ENCODE assay signal across 11 mouse cellular contexts in the genomic region with DNA sequence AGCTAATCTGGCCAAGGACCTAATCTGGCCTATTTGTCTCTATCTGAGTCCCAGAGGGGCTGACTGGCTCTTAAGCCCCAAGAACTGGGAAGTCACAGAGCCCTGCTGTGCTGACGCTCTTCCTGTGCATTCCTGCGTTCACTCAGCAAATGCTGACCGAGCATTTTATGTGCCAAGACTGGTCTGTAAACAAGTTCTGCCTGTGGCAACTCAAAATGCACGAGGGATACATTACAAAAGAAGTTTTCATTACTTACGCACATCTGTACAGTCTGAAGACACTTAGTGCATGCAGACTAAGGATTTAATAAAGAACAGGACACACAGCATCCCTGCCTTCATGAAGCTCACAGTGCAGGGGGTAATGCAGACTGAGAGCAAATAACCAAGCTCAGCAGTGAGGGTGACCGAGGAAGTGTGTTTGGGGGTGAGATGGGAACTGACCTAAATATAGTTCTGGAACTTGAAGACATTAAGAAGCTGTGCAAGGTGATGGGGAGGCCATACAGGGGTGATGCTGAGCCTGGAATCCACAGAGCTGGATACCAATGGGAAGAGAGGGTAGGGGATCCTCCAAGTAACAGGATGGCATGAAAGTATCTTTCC.
A peak's percentile ranks its signal among the peaks of the same experiment; 100 is the strongest.
DNase-seq lines count a peak whose midpoint lies in the region; ATAC-seq and TF ChIP-seq lines count a peak whose summit lies in the region.
"Had no signal": no experiment of that assay in that cellular context is flagged by ENCODE, and none has a peak within 500 bp of the region (broad histone marks: within the 10 kb centered on the region; RNA-seq: fewer than 3 reads in every experiment).

No protein-coding gene starts in this region.

- H3K9ac ChIP-seq in kidney, embryonic 15.5 days, result no peak overlapping the region
- H3K9ac ChIP-seq in stomach, embryonic 16.5 days (ENCODE audit: low read length), result no peak overlapping the region
- no peak overlapping the region for H3K9ac ChIP-seq in stomach, postnatal 0 days (ENCODE audit: low read length)
- H3K9ac ChIP-seq in hindbrain, embryonic 16.5 days (ENCODE audit: low read depth, low read length), result no peak overlapping the region
- H3K9ac ChIP-seq: heart, embryonic 15.5 days had no signal

- peak; percentile 30 for DNase-seq in adrenal gland, adult 2 months
- no peak for DNase-seq in adrenal gland, postnatal 4 days (ENCODE audit: low spot score in 2 of 2)
- peak; percentile 32 to 38 for DNase-seq in kidney, adult 8-10 months
- no peak for DNase-seq in stomach, postnatal 0 days (ENCODE audit: low spot score)
- no peak for DNase-seq in cerebellum, adult 8-10 months
- DNase-seq: cerebellum, adult 18-20 months had no signal

- H3K4me1 ChIP-seq in kidney, embryonic 15.5 days, result peaks cover 27% of the 10 kb centered on the region
- H3K4me1 ChIP-seq in stomach, embryonic 16.5 days (ENCODE audit: control insufficient read depth, insufficient read depth, low read length), result peaks cover 4% of the 10 kb centered on the region; the same call in 1 of the 2 replicates
- H3K4me1 ChIP-seq in stomach, postnatal 0 days (replicated peaks; ENCODE audit: control insufficient read depth, insufficient read depth), result no peaks in the 10 kb centered on the region
- peaks cover 2% of the 10 kb centered on the region; the same call in 1 of the 2 replicates for H3K4me1 ChIP-seq in hindbrain, embryonic 16.5 days (ENCODE audit: control insufficient read depth, insufficient read depth, low read depth, low read length)

- no peak overlapping the region for H3K4me2 ChIP-seq in kidney, embryonic 15.5 days
- no peak overlapping the region for H3K4me2 ChIP-seq in stomach, embryonic 16.5 days (ENCODE audit: low read depth, low read length)
- H3K4me2 ChIP-seq in stomach, postnatal 0 days (replicated peaks; ENCODE audit: low read depth), result no peak overlapping the region
- H3K4me2 ChIP-seq in hindbrain, embryonic 16.5 days (ENCODE audit: low read length), result no peak overlapping the region
- H3K4me2 ChIP-seq: heart, embryonic 15.5 days had no signal

- no peaks in the 10 kb centered on the region for H3K27me3 ChIP-seq in kidney, embryonic 15.5 days
- H3K27me3 ChIP-seq in stomach, embryonic 16.5 days (ENCODE audit: control insufficient read depth, insufficient read depth, low read length), result no peaks in the 10 kb centered on the region
- H3K27me3 ChIP-seq in stomach, postnatal 0 days (ENCODE audit: control insufficient read depth, insufficient read depth, low read length), result no peaks in the 10 kb centered on the region
- H3K27me3 ChIP-seq in hindbrain, embryonic 16.5 days (replicated peaks; ENCODE audit: control insufficient read depth, insufficient read depth, low read length), result no peaks in the 10 kb centered on the region
- H3K27me3 ChIP-seq: heart, embryonic 15.5 days had no signal

- H3K4me3 ChIP-seq in kidney, embryonic 15.5 days (replicated peaks), result no peak overlapping the region
- no peak overlapping the region for H3K4me3 ChIP-seq in stomach, embryonic 16.5 days (replicated peaks; ENCODE audit: low read length)
- H3K4me3 ChIP-seq in stomach, postnatal 0 days (ENCODE audit: low read depth, low read length), result no peak overlapping the region
- H3K4me3 ChIP-seq in hindbrain, embryonic 16.5 days (ENCODE audit: low read length), result no peak overlapping the region
- H3K4me3 ChIP-seq: erythroblast, embryonic 14.5 days; heart, embryonic 15.5 days had no signal

- no peaks in the 10 kb centered on the region for H3K9me3 ChIP-seq in kidney, embryonic 15.5 days (replicated peaks)
- H3K9me3 ChIP-seq in stomach, embryonic 16.5 days (replicated peaks; ENCODE audit: control insufficient read depth, low read length), result no peaks in the 10 kb centered on the region
- no peaks in the 10 kb centered on the region for H3K9me3 ChIP-seq in stomach, postnatal 0 days (ENCODE audit: control insufficient read depth, low read length)
- H3K9me3 ChIP-seq in hindbrain, embryonic 16.5 days (ENCODE audit: control insufficient read depth, low read length), result no peaks in the 10 kb centered on the region
- H3K9me3 ChIP-seq: heart, embryonic 15.5 days had no signal

- WGBS in kidney, embryonic 15.5 days, result 48% methylated on average over 6 of the region's 6 CpGs
- WGBS in stomach, embryonic 16.5 days, result 41% methylated on average over 6 of the region's 6 CpGs
- 42% methylated on average over 6 of the region's 6 CpGs for WGBS in stomach, postnatal 0 days
- WGBS in hindbrain, embryonic 16.5 days, result 61% methylated on average over 6 of the region's 6 CpGs

- no peak for TF ChIP-seq EP300 in stomach, postnatal 0 days (optimal IDR thresholded peaks at IDR 0.05)

- no peak for ATAC-seq in kidney, embryonic 15.5 days (replicated peaks; ENCODE audit: low FRiP score)
- ATAC-seq in stomach, embryonic 16.5 days (ENCODE audit: insufficient read depth, low FRiP score), result peak; percentile 44; the same call in 1 of the 2 replicates
- no peak; the same call in 1 of the 2 replicates for ATAC-seq in stomach, postnatal 0 days (ENCODE audit: low FRiP score, low TSS enrichment)
- no peak for ATAC-seq in hindbrain, embryonic 16.5 days

- H3K36me3 ChIP-seq in kidney, embryonic 15.5 days, result no peaks in the 10 kb centered on the region
- H3K36me3 ChIP-seq in stomach, embryonic 16.5 days (ENCODE audit: control insufficient read depth, insufficient read depth, low read length), result no peaks in the 10 kb centered on the region
- no peaks in the 10 kb centered on the region for H3K36me3 ChIP-seq in stomach, postnatal 0 days (ENCODE audit: control insufficient read depth, insufficient read depth, low read length)
- no peaks in the 10 kb centered on the region for H3K36me3 ChIP-seq in hindbrain, embryonic 16.5 days (ENCODE audit: control insufficient read depth, insufficient read depth, low read length)
- H3K36me3 ChIP-seq: heart, embryonic 15.5 days had no signal

- H3K27ac ChIP-seq in kidney, embryonic 15.5 days, result no peak overlapping the region
- H3K27ac ChIP-seq in stomach, embryonic 16.5 days (ENCODE audit: low read length), result no peak overlapping the region
- H3K27ac ChIP-seq in stomach, postnatal 0 days (replicated peaks), result no peak overlapping the region
- H3K27ac ChIP-seq in hindbrain, embryonic 16.5 days (ENCODE audit: low read depth, low read length), result no peak overlapping the region
- H3K27ac ChIP-seq: heart, embryonic 15.5 days had no signal

- TF ChIP-seq CTCF in stomach, postnatal 0 days (IDR thresholded peaks at IDR 0.05; ENCODE audit: low read depth), result no peak

Comparison
In these comparisons a context has a peak if more than half of its experiments do, and no peak if none do; other contexts are left out.
1. DNase-seq: peak in adrenal gland, adult 2 months (single experiment) and kidney, adult 8-10 months (2 of 2); none in adrenal gland, postnatal 4 days (0 of 2), stomach, postnatal 0 days (single experiment) and cerebellum, adult 8-10 months (single experiment).